Mouse (Mus musculus) thymus, adult 2 months (tissue): ENCODE measurements around the gene Nfkbid. TPM values are rescaled to one million over a fixed set of nuclear protein-coding genes. Genes with fewer than 3 reads are reported as not detected.

Source experiments
- DNase-seq: peaks from one replicate; pipeline ENCODE4 v3.0.0; 2021
- H3K27ac ChIP-seq: fragments of 200-500 bp; 2 replicates; pipeline ENCODE4 v1.5.1; 2012; ENCODE audit warnings: low read length, control low read depth; ENCODE audit not compliant: control insufficient read depth, insufficient read depth
- H3K27me3 ChIP-seq: fragments of 200-500 bp; 2 replicates; pipeline ENCODE4 v1.6.1; 2012; ENCODE audit warnings: mild to moderate bottlenecking, low read length, moderate library complexity, mixed read lengths; ENCODE audit not compliant: control insufficient read depth, insufficient read depth
- H3K36me3 ChIP-seq: fragments of 200-500 bp; 2 replicates; pipeline ENCODE4 v1.6.1; 2012; ENCODE audit warnings: mild to moderate bottlenecking, low read length, moderate library complexity; ENCODE audit not compliant: control insufficient read depth, insufficient read depth
- H3K4me1 ChIP-seq: fragments of 200-500 bp; replicated peaks from 2 replicates; pipeline ENCODE4 v1.6.1; 2012; ENCODE audit warnings: low read length; ENCODE audit not compliant: control insufficient read depth, insufficient read depth
- H3K4me3 ChIP-seq: fragments of 200-500 bp; 2 replicates; pipeline ENCODE4 v1.5.1; 2012; ENCODE audit warnings: mild to moderate bottlenecking, low read length, control low read depth, moderate library complexity; ENCODE audit not compliant: control insufficient read depth, insufficient read depth
- CTCF ChIP-seq: fragments of 200-500 bp; IDR thresholded peaks from 2 replicates; pipeline ENCODE4 v1.5.1; 2012; ENCODE audit warnings: mild to moderate bottlenecking, control low read depth, low read length, moderate library complexity, borderline replicate concordance; ENCODE audit not compliant: control insufficient read depth, poor library complexity, insufficient read depth; ENCODE audit errors: extremely low read depth
- POLR2A ChIP-seq: fragments of 200-500 bp; IDR thresholded peaks from 2 replicates; pipeline ENCODE4 v1.6.1; 2012; ENCODE audit warnings: mild to moderate bottlenecking, low read length, control low read depth, moderate library complexity; ENCODE audit not compliant: control insufficient read depth, poor library complexity, insufficient read depth; ENCODE audit errors: extremely low read depth
- WGBS: fragments of 180-500 bp; shearing (Covaris S2); methylation state at CpG from one replicate; pipeline ENCODE4 v1.1.7; 2018; 5-methylcytosine and 5-hydroxymethylcytosine counted together
- polyA plus RNA-seq: library from polyadenylated mRNA; depleted of rRNA; stranded (reverse); fragments of >200 nt; gene quantifications from 2 replicates; pipeline ENCODE4 v1.2.3, GENCODE M21; 2012

Nfkbid gene
- polyA plus RNA-seq, 1 experiment, result 77.4 TPM

GRCm38 (mm10) chr7:30456487-30456886, 35.0 kb downstream of the Nfkbid start:
- H3K36me3 ChIP-seq, result no peaks in the 10 kb centered on the region
- DNase-seq, result no peak
- H3K27me3 ChIP-seq, result peaks cover 20% of the 10 kb centered on the region
- 10% methylated on average over 9 of the region's 9 CpGs for WGBS
- H3K27ac ChIP-seq, result no peak overlapping the region
- no peak overlapping the region for H3K4me3 ChIP-seq
- TF ChIP-seq CTCF (no peak), POLR2A (no peak)
- H3K4me1 ChIP-seq, result peaks cover 6% of the 10 kb centered on the region

DNA sequence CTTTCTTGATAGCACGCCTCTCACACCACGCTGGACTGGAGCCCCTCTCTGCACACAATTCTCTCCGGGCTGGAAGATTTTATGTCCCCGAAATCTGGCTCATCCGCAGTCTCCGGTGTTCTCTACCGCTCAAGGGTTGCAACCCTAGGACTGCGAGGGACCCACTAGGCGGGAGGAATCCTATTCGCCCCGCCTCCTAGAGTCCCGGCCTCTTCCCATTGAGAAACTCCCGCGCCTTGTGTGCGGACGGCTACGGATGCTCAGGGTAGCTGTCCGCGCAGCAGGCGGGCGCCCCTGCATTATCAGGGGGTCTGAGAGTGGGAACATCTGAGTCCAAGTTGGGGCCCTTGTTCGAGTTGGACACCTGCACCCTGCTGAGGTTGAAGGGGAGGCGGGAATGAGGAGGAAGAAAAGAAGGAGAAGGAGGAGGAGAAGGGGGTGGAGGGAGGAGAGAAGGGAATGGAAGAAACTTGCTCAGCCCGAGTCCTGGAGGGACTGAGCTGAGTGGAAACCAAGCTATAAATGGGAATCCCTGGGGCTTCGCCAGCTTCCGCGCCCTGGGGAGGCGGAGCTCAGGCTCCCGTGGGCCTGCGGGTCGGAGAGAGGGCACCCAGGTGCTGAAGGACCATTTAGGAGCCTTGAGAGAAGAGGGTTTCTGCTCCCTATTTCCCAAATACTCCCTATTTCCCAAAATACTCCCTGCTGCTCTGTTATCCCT, 35.5 kb downstream of the Nfkbid start:
- TF ChIP-seq POLR2A, result no peak
- no peak for TF ChIP-seq CTCF
- 8% methylated on average over 31 of the region's 31 CpGs for WGBS
- Histone ChIP-seq H3K27me3 (peaks cover 20% of the 10 kb centered on the region), H3K4me1 (peaks cover 6% of the 10 kb centered on the region), H3K27ac (no peak overlapping the region), H3K36me3 (no peaks in the 10 kb centered on the region), H3K4me3 (no peak overlapping the region)
- DNase-seq, result no peak

DNA sequence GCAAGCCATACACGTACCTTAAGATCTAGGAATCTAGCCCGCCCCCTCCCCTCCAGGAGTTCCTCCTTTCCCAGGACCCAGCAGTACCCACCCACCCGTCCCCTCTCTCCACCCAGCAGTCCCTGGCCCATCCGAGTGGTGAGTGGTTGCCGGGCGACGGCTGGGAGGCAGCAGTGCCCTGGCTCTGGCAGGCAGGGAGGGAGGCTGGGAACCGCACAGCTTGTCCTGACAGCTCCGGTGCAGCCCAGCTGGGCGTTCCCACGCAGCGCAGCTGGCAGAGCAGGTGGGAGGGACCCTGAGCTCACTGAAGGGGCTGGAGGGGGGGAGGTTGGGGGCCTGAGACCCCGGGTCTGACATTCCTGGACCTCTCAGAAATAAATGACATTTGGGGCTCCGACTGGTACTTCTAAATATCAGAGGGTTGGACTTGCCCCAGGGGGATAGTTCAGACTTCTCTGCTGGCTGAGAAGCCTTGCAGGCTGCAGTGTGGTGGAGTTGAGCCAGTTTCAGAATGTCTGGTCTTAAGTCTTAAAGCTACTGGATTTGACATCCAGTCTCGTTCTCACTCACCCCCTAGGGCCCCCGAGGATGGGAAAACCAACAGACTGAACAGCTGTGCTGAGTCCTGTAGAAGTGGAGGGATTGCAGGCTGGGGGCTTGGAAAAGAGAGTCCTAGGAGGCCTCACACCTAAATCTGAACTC, 36.2 kb downstream of the Nfkbid start, which contains the start of the genes Kirrel2 and Nphs1:
TSS of gene Kirrel2 (minus strand) at position 62 of the 702 bp plus-strand sequence.
TSS of gene Nphs1 (plus strand) at position 687 of the 702 bp plus-strand sequence.
- no peak for TF ChIP-seq POLR2A
- no peak for TF ChIP-seq CTCF
- Histone ChIP-seq H3K36me3 (no peaks in the 10 kb centered on the region), H3K27me3 (peaks cover 20% of the 10 kb centered on the region), H3K27ac (no peak within 1 kb of the TSS), H3K4me3 (no peak within 1 kb of the TSS), H3K4me1 (peaks cover 6% of the 10 kb centered on the region)
- DNase-seq, result no peak
- WGBS, result 9% methylated on average over 16 of the region's 16 CpGs

- Histone ChIP-seq H3K4me1 (no peaks in the 10 kb centered on the region), H3K27me3 (peaks cover 25% of the 10 kb centered on the region), H3K27ac (no peak overlapping the region), H3K36me3 (no peaks in the 10 kb centered on the region), H3K4me3 (no peak overlapping the region)
- TF ChIP-seq POLR2A, result no peak
- TF ChIP-seq CTCF, result no peak
- 43% methylated on average over 6 of the region's 6 CpGs for WGBS
- DNase-seq, result no peak
These were observed 38.0 kb downstream of the Nfkbid start for GRCm38 (mm10) chr7:30459484-30459883.

DNA sequence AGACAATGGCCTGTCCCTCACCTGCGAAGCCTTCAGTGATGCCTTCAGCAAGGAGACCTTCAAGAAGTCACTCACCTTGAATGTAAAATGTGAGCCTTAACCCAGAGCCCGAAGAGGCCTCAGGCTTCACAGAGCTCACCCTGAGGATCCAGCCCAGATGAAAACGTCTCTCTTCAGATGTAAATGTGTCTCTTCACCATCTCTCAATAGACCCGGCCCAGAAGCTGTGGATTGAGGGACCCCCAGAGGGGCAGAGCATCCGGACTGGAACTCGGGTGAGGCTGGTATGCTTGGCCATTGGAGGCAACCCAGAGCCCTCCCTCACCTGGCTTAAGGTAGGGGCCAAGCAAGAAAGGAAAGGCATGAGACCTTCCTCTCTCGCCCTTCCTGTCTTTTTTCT, 42.0 kb downstream of the Nfkbid start:
- Histone ChIP-seq H3K36me3 (no peaks in the 10 kb centered on the region), H3K4me1 (no peaks in the 10 kb centered on the region), H3K4me3 (no peak overlapping the region), H3K27ac (no peak overlapping the region), H3K27me3 (peaks cover 18% of the 10 kb centered on the region; the same call in 1 of the 2 replicates)
- no peak for DNase-seq
- 44% methylated on average over 7 of the region's 7 CpGs for WGBS
- TF ChIP-seq CTCF, result no peak
- no peak for TF ChIP-seq POLR2A

DNA sequence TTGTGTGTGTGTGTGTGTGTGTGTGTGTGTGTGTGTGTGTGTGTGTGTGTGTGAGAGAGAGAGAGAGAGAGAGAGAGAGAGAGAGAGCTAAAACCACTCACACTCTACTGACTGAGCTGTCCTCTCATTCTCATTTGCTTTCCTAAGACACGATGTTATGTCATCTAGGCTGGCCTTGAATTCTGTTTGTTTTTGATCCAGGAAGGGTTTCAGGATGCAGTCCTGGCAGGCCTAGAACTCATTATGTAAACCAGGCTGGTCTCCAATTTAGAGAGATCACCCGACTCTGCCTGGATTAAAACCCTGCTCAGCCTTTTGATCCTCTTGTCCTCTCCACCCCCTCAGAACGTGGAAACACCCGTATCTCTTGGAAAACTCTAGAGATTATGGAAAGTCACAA, 42.5 kb downstream of the Nfkbid start:
- H3K4me3 ChIP-seq, result no peak overlapping the region
- no peak overlapping the region for H3K27ac ChIP-seq
- peaks cover 18% of the 10 kb centered on the region; the same call in 1 of the 2 replicates for H3K27me3 ChIP-seq
- no peak for TF ChIP-seq POLR2A
- no peaks in the 10 kb centered on the region for H3K4me1 ChIP-seq
- 34% methylated on average over 4 of the region's 4 CpGs for WGBS
- no peak for DNase-seq
- no peaks in the 10 kb centered on the region for H3K36me3 ChIP-seq

DNA sequence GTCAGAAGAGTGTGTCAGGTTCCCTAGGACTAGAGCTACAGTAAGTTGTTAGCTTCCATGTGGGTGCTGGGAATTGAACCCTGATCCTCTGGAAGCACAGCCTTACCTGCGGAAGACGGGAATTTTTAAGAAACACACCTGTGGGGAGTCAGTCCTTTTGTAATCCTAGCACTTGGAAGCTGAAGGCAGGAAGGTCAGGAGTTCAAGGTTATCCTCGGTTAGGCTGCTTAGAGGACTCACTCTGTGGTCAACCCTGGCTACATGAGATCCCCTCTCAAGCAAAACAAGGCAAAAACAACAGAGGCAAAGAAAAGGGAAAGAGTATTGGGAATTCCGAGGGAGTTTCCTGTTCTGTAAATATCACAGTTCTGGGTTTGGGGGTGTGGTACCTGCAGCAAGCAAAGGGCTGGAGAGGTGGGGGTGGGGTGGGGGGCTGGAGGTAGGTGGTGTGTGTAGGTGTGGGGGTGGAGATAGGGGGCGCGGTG, 43.3 kb downstream of the Nfkbid start:
- Histone ChIP-seq H3K4me1 (no peaks in the 10 kb centered on the region), H3K36me3 (no peaks in the 10 kb centered on the region), H3K27ac (no peak overlapping the region), H3K4me3 (no peak overlapping the region), H3K27me3 (peaks cover 18% of the 10 kb centered on the region; the same call in 1 of the 2 replicates)
- DNase-seq, result no peak
- WGBS, result 22% methylated on average over 6 of the region's 6 CpGs
- TF ChIP-seq CTCF (no peak), POLR2A (no peak)
